Mouse (Mus musculus) midbrain, embryonic 13.5 days (tissue): Measurements from ENCODE around the gene Slc1a2. TPM values are rescaled to one million over a fixed set of nuclear protein-coding genes. Genes with fewer than 3 reads are reported as not detected.

Experiments used
- ATAC-seq: fragments of 200-750 bp; cut with Nextera tagmentation; 2 replicates; pipeline ENCODE4 v1.8.0; 2017; ENCODE audit warnings: mild to moderate bottlenecking, moderate TSS enrichment, moderate library complexity
- H3K27ac ChIP-seq: fragments of 300-500 bp; sonication (generic); 2 replicates; pipeline ENCODE4 v1.5.1; 2015; ENCODE audit warnings: inconsistent platforms, mild to moderate bottlenecking, moderate library complexity
- H3K27me3 ChIP-seq: fragments of 300-500 bp; sonication (generic); 2 replicates; pipeline ENCODE4 v1.6.1; 2015; ENCODE audit warnings: mild to moderate bottlenecking, inconsistent platforms
- H3K36me3 ChIP-seq: fragments of 300-500 bp; sonication (generic); 2 replicates; pipeline ENCODE4 v1.6.1; 2015; ENCODE audit warnings: mild to moderate bottlenecking, inconsistent platforms
- H3K4me1 ChIP-seq: fragments of 300-500 bp; sonication (generic); replicated peaks from 2 replicates; pipeline ENCODE4 v1.6.1; 2015; ENCODE audit warnings: inconsistent platforms
- H3K4me2 ChIP-seq: fragments of 300-500 bp; sonication (generic); replicated peaks from 2 replicates; pipeline ENCODE4 v1.6.1; 2015; ENCODE audit warnings: moderate library complexity, mild to moderate bottlenecking, inconsistent platforms
- H3K4me3 ChIP-seq: fragments of 300-500 bp; sonication (generic); replicated peaks from 2 replicates; pipeline ENCODE4 v1.5.1; 2015; ENCODE audit warnings: mild to moderate bottlenecking, inconsistent platforms
- H3K9ac ChIP-seq: fragments of 300-500 bp; sonication (generic); replicated peaks from 2 replicates; pipeline ENCODE4 v1.6.1; 2015; ENCODE audit warnings: mild to moderate bottlenecking, inconsistent platforms
- H3K9me3 ChIP-seq: fragments of 300-500 bp; sonication (generic); 2 replicates; pipeline ENCODE4 v1.6.1; 2016; ENCODE audit warnings: mild to moderate bottlenecking, inconsistent platforms
- WGBS: fragments of 180-500 bp; shearing (Covaris S2); methylation state at CpG from one replicate; pipeline ENCODE4 v1.1.7; 2015; 5-methylcytosine and 5-hydroxymethylcytosine counted together
- polyA plus RNA-seq: library from polyadenylated mRNA; unstranded; fragments of >200 nt; fragmentation: Nextera tagmentation; extraction: Ambion mirVana; gene quantifications from 2 replicates; pipeline ENCODE4 v1.2.1, GENCODE M21; 2015

The Slc1a2 gene
- 20.5 and 26.1 TPM in 2 replicates for polyA plus RNA-seq

DNA sequence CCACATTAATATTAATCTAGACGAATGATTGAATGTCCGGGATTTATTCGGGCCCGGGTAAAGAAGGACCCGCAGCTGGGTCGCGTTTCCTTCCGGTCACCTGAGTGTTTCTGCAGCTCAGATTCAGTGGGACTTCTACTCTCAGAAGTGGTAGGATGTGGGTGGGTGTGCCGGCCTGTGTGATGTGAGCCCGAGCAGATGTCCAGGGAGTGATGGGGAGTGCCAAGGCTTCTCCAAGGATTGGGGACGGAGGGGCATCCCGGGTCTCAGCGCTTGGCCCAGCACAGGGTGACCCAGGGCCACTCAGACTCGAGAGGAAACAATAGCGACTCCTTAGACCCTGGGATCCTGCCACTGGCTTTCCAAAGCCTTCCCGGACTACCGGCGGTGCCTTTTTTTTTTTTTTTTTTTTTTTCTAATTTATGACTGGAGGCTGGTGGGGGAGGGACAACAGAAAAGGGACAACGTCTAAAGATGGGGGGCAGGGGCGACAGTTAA lies at the start of gene Slc1a2:
TSS of gene Slc1a2 (plus strand) at position 497 of the 498 bp plus-strand sequence.
- H3K4me1 ChIP-seq: peaks cover 55% of the 10 kb centered on the region
- H3K4me2 ChIP-seq: peak within 1 kb of the TSS; percentile 84
- 1% methylated on average over 20 of the region's 20 CpGs for WGBS
- H3K9ac ChIP-seq: peak within 1 kb of the TSS; percentile 92
- H3K4me3 ChIP-seq: peak within 1 kb of the TSS; percentile 75
- no peaks in the 10 kb centered on the region for H3K36me3 ChIP-seq
- H3K27ac ChIP-seq: peak within 1 kb of the TSS; percentile 95
- H3K9me3 ChIP-seq: no peaks in the 10 kb centered on the region
- peak; percentile 69 for ATAC-seq
- H3K27me3 ChIP-seq: no peaks in the 10 kb centered on the region

DNA sequence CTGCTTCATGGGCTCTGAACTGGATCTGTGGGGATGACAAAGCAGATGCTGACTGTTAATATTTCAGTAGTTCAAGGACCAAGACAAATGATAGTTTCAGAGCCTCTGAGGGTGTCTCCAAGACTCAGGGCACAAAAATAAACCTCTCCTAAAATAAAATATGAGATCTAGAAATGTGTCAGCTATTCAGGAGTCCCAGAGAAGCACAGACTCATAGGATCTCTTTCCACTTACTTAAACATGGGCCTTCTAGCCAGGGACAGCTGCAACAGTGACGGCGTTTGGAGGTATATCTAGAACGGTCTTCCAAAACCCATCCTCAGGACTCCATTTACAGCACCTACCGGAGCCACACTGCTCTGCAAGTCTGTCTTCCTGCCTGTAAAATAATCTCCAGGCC lies 48.0 kb upstream of the Slc1a2 start:
- WGBS: 93% methylated on average over 4 of the region's 4 CpGs
- no peak overlapping the region for H3K9ac ChIP-seq
- no peaks in the 10 kb centered on the region for H3K36me3 ChIP-seq
- no peak overlapping the region for H3K4me3 ChIP-seq
- H3K9me3 ChIP-seq: no peaks in the 10 kb centered on the region
- H3K27ac ChIP-seq: no peak overlapping the region
- no peaks in the 10 kb centered on the region for H3K27me3 ChIP-seq
- no peak for ATAC-seq
- H3K4me1 ChIP-seq: no peaks in the 10 kb centered on the region
- no peak overlapping the region for H3K4me2 ChIP-seq

DNA sequence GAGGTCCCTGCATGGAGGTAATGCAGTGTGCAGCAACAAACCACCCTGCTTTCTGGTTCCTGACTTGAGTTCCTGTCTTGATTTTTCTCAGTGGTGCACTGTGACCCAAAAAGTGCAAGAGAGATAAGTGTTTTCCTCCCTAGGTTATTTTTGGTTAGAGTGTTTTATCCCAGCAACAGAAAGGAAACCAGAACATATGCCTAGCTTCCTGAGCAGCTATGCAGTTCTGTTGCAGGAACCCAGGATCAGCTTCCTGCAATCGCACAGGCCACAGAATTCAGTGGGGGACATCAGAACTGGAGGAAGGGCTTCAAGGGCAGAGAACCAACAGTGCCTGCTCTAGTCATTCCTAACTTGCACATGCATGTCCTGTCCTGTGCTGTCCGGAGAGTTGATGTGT lies 41.8 kb upstream of the Slc1a2 start:
- no peak overlapping the region for H3K27ac ChIP-seq
- WGBS: 83% methylated on average over 2 of the region's 2 CpGs
- no peaks in the 10 kb centered on the region for H3K9me3 ChIP-seq
- no peak overlapping the region for H3K4me2 ChIP-seq
- no peaks in the 10 kb centered on the region for H3K4me1 ChIP-seq
- no peaks in the 10 kb centered on the region for H3K36me3 ChIP-seq
- H3K9ac ChIP-seq: no peak overlapping the region
- ATAC-seq: no peak
- no peak overlapping the region for H3K4me3 ChIP-seq
- no peaks in the 10 kb centered on the region for H3K27me3 ChIP-seq

DNA sequence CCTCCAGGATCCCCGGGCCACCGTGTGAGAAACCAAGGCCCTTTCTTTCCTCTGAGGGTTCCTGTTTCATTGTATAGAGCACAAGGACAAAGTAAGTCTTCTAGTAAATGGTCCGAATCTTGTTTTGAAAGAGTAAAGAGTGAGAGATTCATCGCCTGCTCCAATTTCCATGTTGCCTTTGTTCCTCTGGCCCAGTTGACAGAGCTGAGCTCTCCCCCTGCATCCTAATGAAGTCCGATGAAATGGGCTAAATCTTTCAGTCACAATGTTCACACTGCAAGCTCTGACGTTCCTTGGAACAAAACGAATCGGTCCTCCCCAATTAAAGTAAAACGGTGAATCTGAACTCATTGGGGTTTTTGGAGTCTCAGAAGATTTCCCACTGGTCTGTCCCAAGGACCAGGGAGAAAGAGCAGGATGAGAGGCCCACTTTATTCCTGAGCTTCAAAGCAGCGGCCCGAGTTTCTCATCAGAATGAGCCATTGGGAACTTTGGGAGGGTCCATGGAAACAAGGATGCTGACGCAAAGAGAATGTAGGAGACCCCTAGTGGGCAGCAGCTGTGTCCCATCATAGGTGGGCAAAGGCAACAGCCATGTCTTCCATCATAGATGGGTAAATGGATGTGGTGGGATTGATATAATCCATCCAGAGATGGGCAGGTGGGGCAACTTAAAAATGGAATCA lies 37.6 kb upstream of the Slc1a2 start:
- ATAC-seq: no peak
- no peak overlapping the region for H3K27ac ChIP-seq
- 47% methylated on average over 12 of the region's 12 CpGs for WGBS

DNA sequence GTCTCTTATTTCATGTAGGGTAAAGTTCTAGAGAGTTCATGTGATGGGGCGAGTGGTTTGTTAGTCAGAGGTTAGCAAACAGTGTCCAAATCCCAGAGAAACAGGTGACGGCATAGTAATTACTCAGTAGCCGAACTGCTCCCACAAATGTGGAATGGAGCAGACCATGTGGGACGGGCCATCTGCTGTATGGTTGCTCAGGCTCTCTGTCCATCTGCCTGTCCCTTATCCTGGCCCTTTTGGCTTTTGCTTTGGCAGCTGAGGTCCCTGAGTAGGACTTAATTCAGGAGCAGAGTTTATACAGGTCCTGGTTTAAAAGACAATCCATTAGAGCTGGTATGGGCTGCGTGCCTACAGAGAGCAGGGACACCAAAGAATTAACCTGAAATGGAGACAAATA lies 36.3 kb upstream of the Slc1a2 start:
- Histone ChIP-seq H3K4me2 (no peak overlapping the region), H3K27me3 (no peaks in the 10 kb centered on the region), H3K9me3 (no peaks in the 10 kb centered on the region), H3K27ac (no peak overlapping the region), H3K4me1 (no peaks in the 10 kb centered on the region), H3K4me3 (no peak overlapping the region), H3K36me3 (no peaks in the 10 kb centered on the region), H3K9ac (no peak overlapping the region)
- ATAC-seq: no peak
- 88% methylated on average over 5 of the region's 5 CpGs for WGBS

More for the DNA sequence above, 37.6 kb upstream of the Slc1a2 start:
- Histone ChIP-seq H3K9me3 (no peaks in the 10 kb centered on the region), H3K4me2 (no peak overlapping the region), H3K9ac (no peak overlapping the region), H3K4me1 (no peaks in the 10 kb centered on the region), H3K36me3 (no peaks in the 10 kb centered on the region), H3K27me3 (no peaks in the 10 kb centered on the region), H3K4me3 (no peak overlapping the region)

DNA sequence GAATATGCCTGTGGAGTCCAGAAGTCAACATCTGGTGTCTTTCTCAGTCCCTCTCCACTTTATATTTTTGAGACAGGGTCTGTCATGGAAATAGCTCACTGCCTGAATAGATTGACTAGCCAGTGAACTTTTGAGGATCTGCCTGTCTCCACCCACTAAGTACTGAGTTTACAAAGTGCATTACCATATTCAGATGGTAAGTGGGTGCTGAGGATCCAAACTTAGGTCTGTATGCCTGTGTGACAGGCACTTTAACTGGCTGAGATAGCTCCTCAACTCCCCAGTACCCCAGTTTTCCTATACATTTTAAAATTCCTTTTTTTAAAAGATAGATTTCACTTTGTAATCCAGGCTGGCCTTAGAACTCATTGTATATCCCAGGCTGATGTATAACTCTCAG lies 35.5 kb upstream of the Slc1a2 start:
- no peaks in the 10 kb centered on the region for H3K4me1 ChIP-seq
- ATAC-seq: no peak
- no peak overlapping the region for H3K27ac ChIP-seq
- H3K9ac ChIP-seq: no peak overlapping the region
- no peak overlapping the region for H3K4me2 ChIP-seq
- H3K9me3 ChIP-seq: no peaks in the 10 kb centered on the region
- H3K4me3 ChIP-seq: no peak overlapping the region
- H3K27me3 ChIP-seq: no peaks in the 10 kb centered on the region
- no peaks in the 10 kb centered on the region for H3K36me3 ChIP-seq

DNA sequence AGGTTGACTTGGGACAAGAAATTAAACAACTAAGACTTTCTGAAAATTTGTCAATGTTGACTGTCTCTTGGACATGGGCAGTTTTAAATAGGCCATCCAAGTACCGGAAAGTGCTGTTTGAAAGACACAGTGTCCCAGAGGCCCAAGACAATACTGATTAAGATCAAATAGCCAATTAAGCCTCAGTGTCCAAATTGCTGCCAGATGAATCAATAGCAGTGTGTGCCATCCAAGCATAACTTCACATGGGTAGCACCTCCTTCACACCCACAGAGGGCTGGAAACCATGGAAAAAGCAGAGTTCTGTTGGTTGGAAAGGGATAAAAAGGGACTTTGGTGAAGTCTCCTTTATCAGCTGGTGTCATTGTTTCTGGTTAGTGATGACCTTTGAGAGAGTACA lies 33.9 kb upstream of the Slc1a2 start:
- ATAC-seq: no peak
- Histone ChIP-seq H3K27me3 (no peaks in the 10 kb centered on the region), H3K9ac (no peak overlapping the region), H3K4me2 (no peak overlapping the region), H3K36me3 (no peaks in the 10 kb centered on the region), H3K9me3 (no peaks in the 10 kb centered on the region), H3K4me3 (no peak overlapping the region), H3K4me1 (no peaks in the 10 kb centered on the region), H3K27ac (no peak overlapping the region)
- 84% methylated on average over 1 of the region's 1 CpGs for WGBS

DNA sequence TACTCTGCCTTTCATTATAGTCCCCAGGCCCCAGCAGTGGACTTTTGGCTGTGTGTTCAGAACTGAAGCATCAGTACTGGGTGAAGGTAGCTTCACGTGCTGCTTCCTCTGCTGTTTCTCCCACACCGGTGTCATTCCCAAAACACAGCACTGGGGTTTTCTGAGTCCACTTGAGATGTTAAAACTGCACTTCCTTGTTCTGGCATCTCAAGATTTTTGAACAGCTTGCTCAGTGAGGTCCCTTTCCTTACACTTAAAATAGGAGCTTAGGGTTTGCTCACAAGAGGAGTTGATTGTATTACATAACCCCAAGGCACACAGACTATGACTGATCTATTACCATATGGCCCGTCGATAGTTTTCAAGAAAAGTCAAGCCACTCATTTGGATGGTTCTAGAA lies 26.1 kb upstream of the Slc1a2 start:
- WGBS: 93% methylated on average over 4 of the region's 4 CpGs
- no peak overlapping the region for H3K27ac ChIP-seq
- no peak overlapping the region for H3K4me2 ChIP-seq
- no peaks in the 10 kb centered on the region for H3K36me3 ChIP-seq
- H3K4me1 ChIP-seq: no peaks in the 10 kb centered on the region
- H3K9ac ChIP-seq: no peak overlapping the region
- no peak overlapping the region for H3K4me3 ChIP-seq
- no peaks in the 10 kb centered on the region for H3K27me3 ChIP-seq
- no peak for ATAC-seq
- H3K9me3 ChIP-seq: no peaks in the 10 kb centered on the region

DNA sequence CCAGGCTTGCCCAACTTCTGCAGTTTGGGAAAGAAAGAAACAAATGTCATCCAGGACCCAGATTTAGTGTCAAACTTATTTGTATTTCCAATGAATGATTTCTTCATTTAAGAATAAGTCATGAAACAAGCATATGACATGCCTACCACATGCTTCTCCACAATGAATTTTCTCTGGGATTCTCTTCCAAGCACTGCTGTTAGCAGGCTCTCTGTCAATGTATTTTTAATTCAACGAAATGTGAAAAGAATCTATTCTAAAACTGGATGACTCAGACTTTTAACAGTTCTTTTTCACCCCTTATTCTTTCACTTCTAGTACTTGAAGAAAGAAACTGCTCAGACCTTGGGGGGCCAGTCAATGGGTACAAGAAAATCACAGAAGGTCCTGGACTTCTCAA lies 24.4 kb upstream of the Slc1a2 start:
- Histone ChIP-seq H3K4me2 (no peak overlapping the region), H3K9ac (no peak overlapping the region), H3K27me3 (no peaks in the 10 kb centered on the region), H3K36me3 (no peaks in the 10 kb centered on the region), H3K9me3 (no peaks in the 10 kb centered on the region), H3K4me1 (peaks cover 6% of the 10 kb centered on the region), H3K27ac (no peak overlapping the region), H3K4me3 (no peak overlapping the region)
- 88% methylated on average over 1 of the region's 1 CpGs for WGBS
- ATAC-seq: no peak

DNA sequence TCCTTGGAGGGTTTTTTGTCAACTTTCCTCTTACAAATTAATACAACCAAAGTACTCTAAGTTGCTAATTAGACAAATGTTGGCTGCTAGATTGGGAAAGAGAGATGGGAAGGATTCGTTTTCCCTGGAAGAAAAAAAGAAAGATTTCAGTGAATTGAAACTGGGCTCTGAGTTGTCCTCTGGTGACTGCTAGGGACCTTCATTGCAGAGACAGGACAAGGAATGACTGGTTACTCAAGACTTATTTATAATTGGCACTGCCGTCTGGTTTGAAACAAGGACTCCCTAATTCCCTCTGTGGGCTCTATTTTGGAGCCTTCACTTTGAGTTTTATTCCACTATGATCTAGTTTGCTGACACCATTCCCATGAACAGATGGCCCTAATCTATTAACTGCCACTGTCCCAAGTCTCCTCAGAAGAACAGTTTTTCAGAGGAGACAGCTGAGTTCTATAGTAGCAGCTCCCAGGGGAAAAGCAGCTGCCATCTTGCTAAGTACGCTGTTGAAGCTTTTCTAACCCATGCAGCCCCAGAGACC lies 22.9 kb upstream of the Slc1a2 start:
- WGBS: 67% methylated on average over 3 of the region's 3 CpGs
- peaks cover 9% of the 10 kb centered on the region for H3K4me1 ChIP-seq

DNA sequence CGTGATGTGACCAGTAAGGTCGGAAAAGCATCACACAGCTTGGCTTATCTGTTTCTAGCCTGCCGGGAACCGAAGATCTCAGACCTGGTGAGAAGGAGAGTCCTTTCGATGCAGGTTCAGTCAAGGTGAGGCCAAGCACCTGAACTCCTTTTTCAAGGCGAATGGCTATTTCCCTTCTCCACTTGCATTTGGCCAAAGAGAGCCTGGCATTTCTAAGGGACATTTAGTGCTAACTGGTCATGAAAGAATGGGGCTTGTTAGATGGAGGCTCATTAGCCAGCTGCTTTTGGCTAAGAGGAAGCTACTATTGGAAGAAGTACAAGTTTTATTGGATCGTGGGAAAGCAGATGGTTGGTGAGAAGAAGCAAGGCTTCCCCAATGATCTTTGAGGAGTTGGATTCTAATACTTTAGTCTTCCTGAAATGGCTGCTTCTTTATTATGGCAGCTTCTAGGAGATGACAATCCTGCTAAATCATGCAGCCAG lies 22.3 kb upstream of the Slc1a2 start:
- Histone ChIP-seq H3K4me2 (no peak overlapping the region), H3K27ac (no peak overlapping the region), H3K4me1 (peaks cover 9% of the 10 kb centered on the region), H3K36me3 (no peaks in the 10 kb centered on the region), H3K9me3 (no peaks in the 10 kb centered on the region), H3K9ac (no peak overlapping the region), H3K4me3 (no peak overlapping the region), H3K27me3 (no peaks in the 10 kb centered on the region)
- 96% methylated on average over 7 of the region's 7 CpGs for WGBS
- no peak for ATAC-seq

More for the DNA sequence above, 22.9 kb upstream of the Slc1a2 start:
- no peaks in the 10 kb centered on the region for H3K9me3 ChIP-seq
- H3K27me3 ChIP-seq: no peaks in the 10 kb centered on the region
- H3K27ac ChIP-seq: no peak overlapping the region
- no peak overlapping the region for H3K4me2 ChIP-seq
- ATAC-seq: no peak
- H3K4me3 ChIP-seq: no peak overlapping the region
- no peak overlapping the region for H3K9ac ChIP-seq
- no peaks in the 10 kb centered on the region for H3K36me3 ChIP-seq

DNA sequence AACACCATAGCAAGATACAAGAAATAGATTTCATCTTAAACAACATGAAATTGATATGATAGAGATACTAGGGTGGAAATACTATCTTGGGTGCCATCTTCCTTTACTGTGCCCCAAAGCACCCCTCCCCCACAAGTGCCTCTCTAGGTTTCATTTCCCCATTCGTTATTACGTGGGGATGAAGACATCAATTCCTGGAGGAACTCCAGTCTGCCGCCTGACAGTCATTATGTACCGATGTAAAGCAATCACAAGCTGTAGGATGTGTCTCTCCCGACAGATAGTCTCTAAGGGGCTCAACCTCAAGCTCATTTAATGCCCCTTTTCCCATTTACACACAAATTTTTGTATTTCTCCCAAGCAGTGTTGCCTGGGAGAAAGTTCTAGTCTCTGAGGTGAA lies 20.3 kb upstream of the Slc1a2 start:
- ATAC-seq: no peak
- Histone ChIP-seq H3K4me2 (no peak overlapping the region), H3K9ac (no peak overlapping the region), H3K27ac (no peak overlapping the region), H3K9me3 (no peaks in the 10 kb centered on the region), H3K4me3 (no peak overlapping the region), H3K27me3 (no peaks in the 10 kb centered on the region), H3K4me1 (peaks cover 9% of the 10 kb centered on the region), H3K36me3 (no peaks in the 10 kb centered on the region)
- 37% methylated on average over 5 of the region's 5 CpGs for WGBS
